Mouse (Mus musculus) bone marrow macrophage, adult 2 months (primary cell): ENCODE results near the gene Ptpra.

ENCODE experiments used
- CTCF ChIP-seq: IDR thresholded peaks from 2 replicates; pipeline ENCODE4 v1.5.1; 2012; ENCODE audit warnings: low read depth, mild to moderate bottlenecking, low read length, moderate library complexity
- POLR2A ChIP-seq: IDR thresholded peaks from 2 replicates; pipeline ENCODE4 v1.6.1; 2012; ENCODE audit warnings: mild to moderate bottlenecking, low read depth, low read length, borderline replicate concordance

- no peak for TF ChIP-seq POLR2A
- no peak for TF ChIP-seq CTCF
Measured at GRCm38 (mm10) chr2:130558015-130558414, 107.9 kb downstream of the Ptpra start.
